Mouse (Mus musculus): ENCODE data around the gene Rasgef1b.

DNA sequence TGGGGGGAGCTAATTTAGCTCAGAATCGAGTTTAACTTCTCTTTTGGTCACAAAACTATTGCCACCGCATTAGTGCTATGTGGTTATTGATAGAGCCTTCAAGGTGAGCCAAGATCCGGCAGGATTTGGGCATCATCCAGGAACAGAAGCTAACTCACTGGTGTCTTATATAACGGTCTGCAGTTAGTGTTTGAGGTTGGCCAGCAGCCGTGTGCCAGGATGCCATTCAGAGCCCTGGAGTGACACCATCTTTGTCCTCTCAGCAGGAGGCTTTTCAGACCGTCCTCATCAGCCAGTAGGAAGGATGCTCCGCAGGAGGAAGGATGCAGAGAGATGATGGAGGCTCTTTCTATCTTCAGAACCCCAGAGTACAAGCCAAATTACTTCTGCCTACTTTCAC is 195.4 kb downstream of the Rasgef1b start:
- TF ChIP-seq POLR2AphosphoS2 (IDR thresholded peaks at IDR 0.05; ENCODE audit: insufficient read length, low read depth) (no peak), POLR2A (IDR thresholded peaks at IDR 0.05; ENCODE audit: insufficient read length, low read depth) (no peak), E2F4 (IDR thresholded peaks at IDR 0.05; ENCODE audit: insufficient read depth) (no peak), USF1 (IDR thresholded peaks at IDR 0.05; ENCODE audit: low read depth) (no peak), REST (IDR thresholded peaks at IDR 0.05; ENCODE audit: insufficient read depth, insufficient read length) (no peak), MYOG (IDR thresholded peaks at IDR 0.05; ENCODE audit: control insufficient read depth in 1 of 3, insufficient read depth in 1 of 3, insufficient read length in 2 of 3, low read depth in 2 of 3) (no peak)
